Mouse (Mus musculus): Measurements from ENCODE around the gene Olfr329-ps. TPM values are rescaled to one million over a fixed set of nuclear protein-coding genes. Genes with fewer than 3 reads are reported as not detected.
"Not testable (repeated sequence)": the region's sequence is repeated elsewhere in the genome, so short reads cannot be mapped to it uniquely, and the experiment has no call there.

Olfr329-ps gene
- polyA plus RNA-seq, 1 experiment from 2014 or later: not detected

- not testable (repeated sequence) for H3K36me3 ChIP-seq; H3K9ac ChIP-seq; H3K9me3 ChIP-seq (replicated peaks); H3K4me2 ChIP-seq; DNase-seq; H3K4me3 ChIP-seq (replicated peaks); H3K27me3 ChIP-seq; ATAC-seq (ENCODE audit: low read depth); H3K27ac ChIP-seq; H3K4me1 ChIP-seq (replicated peaks)
- whole genome bisulfite sequencing (ENCODE audit: insufficient replicate concordance): 75% methylated on average over 19 of the region's 19 CpGs
Observed at GRCm38 (mm10) chr11:58509058-58509457, 37.2 kb downstream of the Olfr329-ps start.

- not testable (repeated sequence) for DNase-seq; H3K9ac ChIP-seq; H3K27me3 ChIP-seq; H3K27ac ChIP-seq; H3K4me3 ChIP-seq (replicated peaks); H3K36me3 ChIP-seq; H3K4me1 ChIP-seq (replicated peaks); ATAC-seq (ENCODE audit: low read depth); H3K9me3 ChIP-seq (replicated peaks); H3K4me2 ChIP-seq
Observed at GRCm38 (mm10) chr11:58502472-58502871, 43.8 kb downstream of the Olfr329-ps start, which contains the start of gene Olfr331. TSS of gene Olfr331 (minus strand) at chr11:58502572.

- no peak for ATAC-seq (ENCODE audit: low read depth)
- no peaks in the 10 kb centered on the region for H3K27me3 ChIP-seq
- H3K4me2 ChIP-seq: no peak overlapping the region
- no peak overlapping the region for H3K27ac ChIP-seq
- H3K4me3 ChIP-seq (replicated peaks): no peak overlapping the region
- H3K36me3 ChIP-seq: no peaks in the 10 kb centered on the region
- no peaks in the 10 kb centered on the region for H3K9me3 ChIP-seq (replicated peaks)
- no peak overlapping the region for H3K9ac ChIP-seq
- no peak for DNase-seq
- no peaks in the 10 kb centered on the region for H3K4me1 ChIP-seq (replicated peaks)
- WGBS (ENCODE audit: insufficient replicate concordance): 48% methylated on average over 3 of the region's 3 CpGs
Observed at GRCm38 (mm10) chr11:58499290-58499689, 46.9 kb downstream of the Olfr329-ps start.

GRCm38 (mm10) chr11:58498761-58499160 is 47.5 kb downstream of the Olfr329-ps start:
- Histone ChIP-seq H3K4me1 (replicated peaks) (no peaks in the 10 kb centered on the region), H3K27me3 (no peaks in the 10 kb centered on the region), H3K36me3 (no peaks in the 10 kb centered on the region), H3K27ac (no peak overlapping the region), H3K9me3 (replicated peaks) (no peaks in the 10 kb centered on the region), H3K4me2 (no peak overlapping the region), H3K4me3 (replicated peaks) (no peak overlapping the region), H3K9ac (no peak overlapping the region)
- ATAC-seq (ENCODE audit: low read depth) (no peak), DNase-seq (no peak)
- WGBS (ENCODE audit: insufficient replicate concordance): 53% methylated on average over 9 of the region's 9 CpGs

- WGBS (ENCODE audit: insufficient replicate concordance): 76% methylated on average over 2 of the region's 2 CpGs
- H3K9ac ChIP-seq: no peak within 1 kb of the TSS
Observed at GRCm38 (mm10) chr11:58492455-58492854, 53.8 kb downstream of the Olfr329-ps start, which contains the start of gene Olfr332. TSS of gene Olfr332 (minus strand) at chr11:58492555.

More at GRCm38 (mm10) chr11:58492455-58492854, 53.8 kb downstream of the Olfr329-ps start, which contains the start of gene Olfr332:
- H3K4me3 ChIP-seq (replicated peaks): no peak within 1 kb of the TSS
- no peaks in the 10 kb centered on the region for H3K36me3 ChIP-seq
- no peaks in the 10 kb centered on the region for H3K27me3 ChIP-seq
- no peak within 1 kb of the TSS for H3K4me2 ChIP-seq
- no peak for ATAC-seq (ENCODE audit: low read depth)
- DNase-seq: no peak
- no peaks in the 10 kb centered on the region for H3K9me3 ChIP-seq (replicated peaks)
- no peak within 1 kb of the TSS for H3K27ac ChIP-seq
- no peaks in the 10 kb centered on the region for H3K4me1 ChIP-seq (replicated peaks)

Other genes with a start within 250 kb of the Olfr329-ps start
- gene Zfp692, start 239.4 kb downstream of the Olfr329-ps start, polyA plus RNA-seq (2015; fragmentation: Nextera tagmentation; extraction: Ambion mirVana): 12.2 and 12.6 TPM in 2 replicates
- gene Zfp672, start 216.1 kb downstream of the Olfr329-ps start, polyA plus RNA-seq (2015; fragmentation: Nextera tagmentation; extraction: Ambion mirVana): 40.5 and 47.7 TPM in 2 replicates
- 17.9 and 19.7 TPM in 2 replicates for gene Sh3bp5l, start 215.7 kb downstream of the Olfr329-ps start, polyA plus RNA-seq (2015; fragmentation: Nextera tagmentation; extraction: Ambion mirVana)
- 0.39 TPM in 1 of 2 replicates, not detected in the other for gene Lypd8, start 167.4 kb downstream of the Olfr329-ps start, polyA plus RNA-seq (2015; fragmentation: Nextera tagmentation; extraction: Ambion mirVana)
- gene 1810065E05Rik, start 125.3 kb downstream of the Olfr329-ps start, polyA plus RNA-seq (2015; fragmentation: Nextera tagmentation; extraction: Ambion mirVana): not detected in 2 replicates
- not detected in 2 replicates for gene Gm12253, start 113.9 kb downstream of the Olfr329-ps start, polyA plus RNA-seq (2015; fragmentation: Nextera tagmentation; extraction: Ambion mirVana)
- not detected in 2 replicates for gene Lypd9, start 93.5 kb downstream of the Olfr329-ps start, polyA plus RNA-seq (2015; fragmentation: Nextera tagmentation; extraction: Ambion mirVana)
- gene Olfr30, start 84.2 kb downstream of the Olfr329-ps start, polyA plus RNA-seq (2015; fragmentation: Nextera tagmentation; extraction: Ambion mirVana): not detected in 2 replicates
- gene Olfr332, start 53.9 kb downstream of the Olfr329-ps start, polyA plus RNA-seq (2015; fragmentation: Nextera tagmentation; extraction: Ambion mirVana): not detected in 2 replicates
- not detected in 2 replicates for gene Olfr331, start 43.9 kb downstream of the Olfr329-ps start, polyA plus RNA-seq (2015; fragmentation: Nextera tagmentation; extraction: Ambion mirVana)
- not detected in 2 replicates for gene Olfr330, start 11.6 kb downstream of the Olfr329-ps start, polyA plus RNA-seq (2015; fragmentation: Nextera tagmentation; extraction: Ambion mirVana)
- not detected in 2 replicates for gene Olfr328, start 9.2 kb upstream of the Olfr329-ps start, polyA plus RNA-seq (2015; fragmentation: Nextera tagmentation; extraction: Ambion mirVana)
- not detected in 2 replicates for gene Olfr224, start 24.1 kb upstream of the Olfr329-ps start, polyA plus RNA-seq (2015; fragmentation: Nextera tagmentation; extraction: Ambion mirVana)
- gene Olfr325, start 31.3 kb upstream of the Olfr329-ps start, polyA plus RNA-seq (2015; fragmentation: Nextera tagmentation; extraction: Ambion mirVana): not detected in 2 replicates
- gene Olfr324, start 48.7 kb upstream of the Olfr329-ps start, polyA plus RNA-seq (2015; fragmentation: Nextera tagmentation; extraction: Ambion mirVana): not detected in 2 replicates
- gene 2210407C18Rik, start 69.7 kb upstream of the Olfr329-ps start, polyA plus RNA-seq (2015; fragmentation: Nextera tagmentation; extraction: Ambion mirVana): not detected in 2 replicates
- not detected in 2 replicates for gene Olfr323, start 84.1 kb upstream of the Olfr329-ps start, polyA plus RNA-seq (2015; fragmentation: Nextera tagmentation; extraction: Ambion mirVana)
- 9.2 and 12.4 TPM in 2 replicates for gene Trim58, start 94.0 kb upstream of the Olfr329-ps start, polyA plus RNA-seq (2015; fragmentation: Nextera tagmentation; extraction: Ambion mirVana)
- not detected in 2 replicates for gene Olfr322, start 112.4 kb upstream of the Olfr329-ps start, polyA plus RNA-seq (2015; fragmentation: Nextera tagmentation; extraction: Ambion mirVana)
- not detected in 2 replicates for gene Olfr320, start 134.7 kb upstream of the Olfr329-ps start, polyA plus RNA-seq (2015; fragmentation: Nextera tagmentation; extraction: Ambion mirVana)
- not detected in 2 replicates for gene Olfr319, start 152.7 kb upstream of the Olfr329-ps start, polyA plus RNA-seq (2015; fragmentation: Nextera tagmentation; extraction: Ambion mirVana)
- not detected in 2 replicates for gene Olfr318, start 177.6 kb upstream of the Olfr329-ps start, polyA plus RNA-seq (2015; fragmentation: Nextera tagmentation; extraction: Ambion mirVana)
- not detected in 2 replicates for gene Olfr317, start 192.8 kb upstream of the Olfr329-ps start, polyA plus RNA-seq (2015; fragmentation: Nextera tagmentation; extraction: Ambion mirVana)
- not detected in 2 replicates for gene Olfr316, start 206.3 kb upstream of the Olfr329-ps start, polyA plus RNA-seq (2015; fragmentation: Nextera tagmentation; extraction: Ambion mirVana)
- gene Olfr315, start 226.8 kb upstream of the Olfr329-ps start, polyA plus RNA-seq (2015; fragmentation: Nextera tagmentation; extraction: Ambion mirVana): not detected in 2 replicates
- not detected in 2 replicates for gene Olfr314, start 236.5 kb upstream of the Olfr329-ps start, polyA plus RNA-seq (2015; fragmentation: Nextera tagmentation; extraction: Ambion mirVana)